Mouse (Mus musculus) natural killer cell, adult 2 months (primary cell): ENCODE data around the gene Syap1.
"Not testable (repeated sequence)": the region's sequence is repeated elsewhere in the genome, so short reads cannot be mapped to it uniquely, and the experiment has no call there.

ENCODE experiments used
- DNase-seq, 2 experiments: peaks; one replicate each; pipeline ENCODE4 v3.0.0; 2022; ENCODE audit warnings: low spot score in 2 of 2

Gene Syap1

GRCm38 (mm10) chrX:162830313-162830712, 57.9 kb downstream of the Syap1 start:
- not testable (repeated sequence) for DNase-seq

DNA sequence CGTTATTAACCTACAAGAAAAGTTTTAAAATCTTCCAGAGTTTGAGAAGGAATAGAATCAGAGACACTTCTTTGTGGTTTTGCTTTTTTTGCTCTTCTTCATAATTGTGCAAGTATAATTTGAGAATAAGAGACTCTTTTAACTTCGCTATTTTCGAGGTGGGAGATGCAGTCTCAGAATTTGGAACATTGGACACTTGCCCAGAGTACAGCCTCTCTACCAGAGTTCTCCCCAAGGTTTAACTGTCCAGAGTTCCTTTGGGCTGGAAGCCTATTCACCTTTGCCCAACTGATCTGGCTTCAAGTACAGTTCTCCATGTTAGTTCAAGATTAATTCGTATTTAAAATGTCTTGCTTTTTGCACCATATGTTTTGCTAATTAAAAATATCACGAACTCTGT, 58.5 kb downstream of the Syap1 start:
- DNase-seq: no peak

DNA sequence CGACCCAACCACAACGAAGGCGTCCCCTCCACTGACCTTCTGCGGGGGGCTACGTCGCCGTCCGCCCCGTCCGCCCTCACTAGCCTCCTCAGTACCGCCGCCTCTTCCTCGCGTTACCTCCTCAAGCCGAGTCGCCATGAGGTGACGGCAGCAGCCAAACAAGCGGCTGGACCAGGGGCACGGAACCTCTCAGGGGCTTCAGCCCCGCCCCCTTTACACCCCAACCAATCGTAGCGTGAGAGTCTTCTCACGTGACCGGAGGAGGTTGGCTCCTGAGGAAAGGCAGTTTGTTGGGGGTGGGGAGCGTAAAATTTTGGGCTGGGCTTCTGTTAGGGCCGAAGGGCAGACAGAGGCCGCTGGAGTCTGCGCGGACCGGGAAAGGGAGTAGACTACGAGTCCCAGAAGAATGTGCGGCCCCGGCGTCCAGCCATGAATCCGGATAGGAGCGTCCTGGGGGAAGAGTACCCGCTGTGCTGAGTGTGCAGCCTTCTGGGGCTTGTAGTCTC, 59.0 kb downstream of the Syap1 start, which contains the start of gene Txlng:
TSS of gene Txlng (minus strand) at position 252 of the 506 bp plus-strand sequence.
- peak; percentile 95 to 96 for DNase-seq

- no peak for DNase-seq
Measured at GRCm38 (mm10) chrX:162828783-162829182, 59.5 kb downstream of the Syap1 start.

GRCm38 (mm10) chrX:162828016-162828415, 60.2 kb downstream of the Syap1 start:
- DNase-seq: no peak
